Mouse (Mus musculus) heart, postnatal 4 days (tissue): Measurements from ENCODE around the gene Tfg. TPM values are rescaled to one million over a fixed set of nuclear protein-coding genes. Genes with fewer than 3 reads are reported as not detected.

ENCODE experiments used
- DNase-seq: peaks from one replicate; pipeline ENCODE4 v3.0.0; 2021
- total RNA-seq, 2 experiments: library from RNA; stranded (reverse); gene quantifications; 2 replicates each; pipeline ENCODE4 v1.2.3; 2021

The Tfg gene
- 10 to 100 TPM; 70.4 to 73.3 TPM for total RNA-seq

DNA sequence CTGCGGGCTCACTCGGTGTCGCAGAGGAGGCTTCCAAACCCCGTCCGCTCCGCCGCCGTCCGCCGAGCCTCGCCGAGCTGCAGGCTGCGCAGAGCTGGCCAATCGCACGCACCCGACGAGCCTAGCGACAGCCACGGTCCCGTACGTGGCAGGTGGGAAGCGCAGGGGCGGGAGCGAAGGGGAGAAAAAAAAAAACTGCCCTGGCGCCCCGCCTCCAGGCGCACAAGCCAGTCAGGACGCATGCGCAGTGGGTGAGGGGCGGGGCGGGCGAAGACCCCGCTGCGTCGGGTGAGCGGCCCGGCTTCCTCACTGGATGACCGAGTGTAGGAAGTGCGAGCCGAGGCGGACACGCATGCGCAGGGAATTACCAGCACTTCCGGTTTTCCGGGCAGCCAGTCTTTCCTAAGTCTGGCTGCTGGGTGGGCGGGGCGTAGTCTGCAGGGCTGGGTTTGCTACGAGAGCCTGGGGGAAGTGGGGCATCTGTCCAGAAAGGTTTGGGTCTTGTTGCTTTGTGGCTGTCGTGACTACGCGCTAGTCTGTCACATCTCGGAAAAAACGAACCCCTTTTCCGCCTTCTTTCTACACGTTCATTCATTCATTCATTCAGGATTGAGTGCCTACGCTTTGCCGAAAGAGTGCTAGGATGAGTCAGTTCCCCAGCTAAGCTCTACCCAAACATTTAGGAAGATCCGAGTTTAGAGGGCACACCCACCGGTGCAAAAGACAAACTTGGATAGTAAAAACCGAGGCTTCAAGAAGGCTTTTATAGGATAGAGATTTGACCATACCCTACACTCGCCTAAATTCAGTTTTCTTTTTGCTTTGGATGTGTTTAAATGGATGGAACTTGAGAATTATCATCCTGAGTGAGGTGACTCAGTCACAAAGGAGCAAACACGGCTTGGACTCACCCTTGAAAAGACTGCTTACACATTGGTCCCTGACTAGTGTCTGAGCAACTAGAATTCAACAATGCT is at the start of gene Tfg:
Gene Tfg (minus strand): TSS at position 227 of the 977 bp plus-strand sequence.
- peak; percentile 100 for DNase-seq

DNA sequence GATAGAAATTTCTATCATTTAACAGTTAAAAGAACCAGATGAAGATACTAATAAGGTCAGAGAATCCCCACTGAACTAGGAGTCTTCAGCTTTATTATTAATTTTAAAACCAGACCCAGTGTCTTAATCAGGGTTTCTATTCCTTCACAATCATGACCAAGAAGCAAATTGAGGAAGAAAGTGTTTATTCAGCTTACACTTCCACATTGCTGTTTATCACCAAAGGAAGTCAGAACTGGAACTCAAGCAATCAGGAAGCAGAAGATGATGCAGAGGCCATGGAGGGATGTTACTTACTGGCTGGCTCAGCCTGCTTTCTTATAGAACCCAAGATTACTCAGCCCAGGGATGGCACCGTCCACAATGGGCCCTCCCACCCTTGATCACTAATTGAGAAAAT is 11.8 kb upstream of the Tfg start:
- DNase-seq, result no peak

DNA sequence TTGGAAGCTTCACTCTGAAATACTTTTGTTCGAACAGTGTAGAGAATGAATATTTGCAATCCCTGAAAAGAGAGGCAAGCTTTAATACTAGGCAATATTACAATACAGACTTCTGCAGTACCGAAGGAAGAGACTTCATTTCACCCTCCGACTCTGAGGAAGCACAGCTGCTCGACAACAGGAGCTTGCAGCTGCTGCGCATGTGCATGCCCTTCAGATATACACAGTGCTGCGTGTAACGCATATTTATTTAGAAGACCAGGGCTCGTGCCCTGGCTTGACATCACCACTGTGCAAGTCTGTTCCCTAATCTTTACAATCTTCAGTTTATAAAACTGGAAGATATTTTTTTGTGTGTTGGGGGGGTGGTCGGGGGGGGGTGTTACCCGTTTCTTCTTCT is 7.7 kb upstream of the Tfg start:
- no peak for DNase-seq

DNA sequence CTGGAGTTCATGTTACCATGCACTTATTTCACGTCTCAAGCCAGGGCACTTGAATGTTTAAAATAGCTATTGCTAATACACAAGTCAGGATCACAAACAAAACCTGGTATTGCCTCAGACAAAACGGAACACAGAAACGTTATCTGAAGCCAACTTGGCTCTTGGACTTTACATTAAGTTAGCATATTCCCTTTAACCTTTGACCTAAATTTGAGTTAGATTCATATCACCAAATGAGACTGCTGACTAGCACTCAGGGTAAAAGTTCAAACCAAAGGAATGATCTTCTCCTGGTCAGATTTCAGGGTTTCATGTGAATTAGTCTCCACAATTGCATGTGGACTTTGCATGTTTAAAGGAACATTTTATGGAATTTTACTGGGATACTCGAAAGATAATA is 5.1 kb upstream of the Tfg start:
- DNase-seq, result no peak

DNA sequence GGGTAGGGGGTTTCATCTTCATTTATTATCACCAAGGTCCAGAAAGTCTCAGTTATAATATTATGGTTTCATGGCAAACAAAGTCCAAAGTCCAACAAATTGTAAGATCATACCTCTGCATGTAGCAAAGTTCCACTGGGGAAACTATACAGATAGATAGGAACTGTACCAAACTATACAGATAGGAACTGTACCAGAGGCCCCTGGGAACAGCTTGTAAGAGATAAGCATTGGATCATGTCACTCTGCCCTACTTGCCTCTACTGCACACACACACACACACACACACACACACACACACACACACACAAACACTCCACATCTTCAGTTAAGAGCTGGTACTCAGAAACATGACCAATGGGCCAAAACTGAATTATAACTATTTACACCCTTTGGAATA is 1.8 kb upstream of the Tfg start:
- no peak for DNase-seq

DNA sequence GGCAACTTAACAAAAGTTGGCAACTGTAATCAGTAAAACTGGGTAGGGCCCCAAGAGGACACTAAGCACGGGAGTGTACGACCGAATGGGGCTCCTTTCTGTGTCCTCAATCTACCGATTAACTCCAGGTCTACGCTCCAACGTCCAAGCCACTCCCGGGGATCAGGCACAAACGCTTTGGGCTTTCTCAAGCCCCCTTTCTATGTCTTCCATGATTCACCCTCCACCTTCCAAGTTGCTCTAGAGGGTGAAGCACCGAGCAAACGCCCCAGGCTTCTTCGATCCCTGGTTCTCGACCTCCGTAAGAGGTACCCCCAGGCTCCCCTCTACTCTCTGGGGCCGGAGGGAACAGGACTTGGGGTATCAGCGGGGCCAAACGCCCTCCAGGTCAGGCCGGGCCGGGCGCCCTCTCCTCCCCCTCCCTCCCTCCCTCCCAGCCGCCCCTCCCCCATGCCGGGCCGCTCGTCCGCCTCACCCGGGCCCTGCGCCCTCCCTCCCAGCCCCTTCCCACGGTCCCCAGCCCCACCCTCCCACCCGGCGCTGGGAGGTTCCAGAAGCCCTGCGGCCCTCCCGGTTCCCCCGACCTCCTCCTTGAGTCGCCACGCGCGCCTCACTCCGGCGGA is 582 bp downstream of the Tfg start:
- DNase-seq, result no peak

DNA sequence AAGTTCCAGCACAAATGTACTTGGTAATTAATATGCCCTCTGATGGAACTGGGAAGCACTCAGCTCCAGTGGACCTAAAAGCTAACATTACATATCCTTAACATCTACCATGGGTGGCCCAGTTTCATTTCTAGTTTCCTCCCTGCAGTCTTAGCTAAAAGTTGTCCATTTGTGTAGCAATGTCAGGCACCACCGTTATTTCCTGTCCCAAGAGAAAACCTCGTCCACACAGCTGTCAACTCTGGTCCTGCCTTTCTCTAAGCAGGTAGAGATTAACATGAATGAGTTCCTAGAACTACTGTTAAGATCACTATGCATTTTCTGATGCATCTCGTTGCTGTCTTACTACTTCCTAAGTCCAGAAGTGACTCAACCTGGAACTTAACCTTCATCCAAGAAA is 1.6 kb downstream of the Tfg start:
- DNase-seq, result no peak

DNA sequence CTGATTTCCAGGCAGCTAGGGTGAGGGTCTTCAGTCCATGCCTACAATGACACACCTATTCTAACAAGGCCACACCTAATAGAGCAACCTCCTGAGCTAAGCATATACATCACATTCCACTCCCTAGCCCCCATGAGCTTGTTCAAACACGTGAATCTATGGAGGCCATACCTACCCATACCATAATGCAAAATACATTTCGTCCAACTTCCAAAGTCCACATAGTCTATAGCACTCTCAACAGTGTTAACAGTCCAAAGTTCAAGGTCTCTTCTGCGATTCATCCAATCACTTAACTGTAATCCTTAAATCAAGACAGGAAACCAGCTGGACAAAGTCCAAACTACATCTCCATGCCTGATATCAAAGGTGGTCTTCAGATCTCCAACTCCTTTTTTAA is 7.2 kb downstream of the Tfg start:
- no peak for DNase-seq

DNA sequence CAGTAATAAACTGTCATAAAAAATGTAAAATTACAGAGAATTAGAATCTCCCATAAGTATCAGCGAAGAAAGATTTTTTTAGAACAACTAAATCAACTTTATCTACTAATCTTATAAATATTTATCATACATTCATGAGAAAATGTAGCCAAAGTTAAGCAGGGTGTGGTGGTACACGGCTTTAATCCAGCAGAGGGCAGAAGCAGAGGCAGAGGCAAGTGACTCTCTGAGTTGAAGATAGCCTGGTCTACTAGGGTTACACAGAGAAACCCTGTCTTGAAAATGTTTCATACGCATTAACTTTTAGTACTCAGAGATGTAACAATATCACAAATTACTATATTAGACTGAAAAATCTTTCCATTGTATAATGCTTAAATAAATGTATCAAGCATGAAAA is 11.5 kb downstream of the Tfg start:
- no peak for DNase-seq

DNA sequence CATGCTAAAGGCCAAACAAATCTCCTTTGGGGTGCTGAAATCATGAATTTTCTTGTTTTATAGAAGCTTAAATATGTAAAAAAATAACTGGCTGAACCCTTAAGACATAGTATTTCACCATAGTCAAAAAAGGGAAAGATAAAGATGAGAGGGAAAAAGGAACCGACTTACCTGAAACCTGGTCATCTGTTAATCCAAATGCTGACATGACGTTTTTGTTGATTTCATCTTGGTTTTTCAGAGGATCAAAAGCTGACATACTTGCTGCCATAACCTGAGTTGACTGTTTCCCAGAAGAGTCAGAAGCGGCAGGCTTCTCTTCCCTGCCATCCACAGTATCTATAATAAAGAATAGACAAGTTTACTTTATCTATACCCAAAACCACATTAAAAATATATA is 16.4 kb downstream of the Tfg start:
- DNase-seq, result no peak

DNA sequence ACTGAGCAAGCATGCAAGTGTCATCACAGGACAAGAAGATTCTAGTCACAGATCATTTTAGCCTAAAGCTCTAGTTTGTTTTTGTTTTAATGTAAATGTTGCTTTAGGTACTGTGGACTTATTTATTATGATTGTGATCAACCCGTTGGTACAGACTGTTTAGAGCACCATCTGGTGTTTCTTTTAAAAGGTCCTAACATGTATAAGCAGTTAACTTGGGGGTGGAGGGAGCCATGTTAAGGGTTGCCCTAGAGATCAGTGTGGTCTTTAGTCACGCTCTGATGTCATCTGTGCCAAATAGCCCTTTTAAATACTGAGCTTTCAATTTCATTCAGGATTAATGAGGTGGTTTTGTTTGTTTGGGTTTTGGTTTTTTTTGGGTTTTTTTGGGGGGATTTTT is 20.8 kb downstream of the Tfg start:
- no peak for DNase-seq

DNA sequence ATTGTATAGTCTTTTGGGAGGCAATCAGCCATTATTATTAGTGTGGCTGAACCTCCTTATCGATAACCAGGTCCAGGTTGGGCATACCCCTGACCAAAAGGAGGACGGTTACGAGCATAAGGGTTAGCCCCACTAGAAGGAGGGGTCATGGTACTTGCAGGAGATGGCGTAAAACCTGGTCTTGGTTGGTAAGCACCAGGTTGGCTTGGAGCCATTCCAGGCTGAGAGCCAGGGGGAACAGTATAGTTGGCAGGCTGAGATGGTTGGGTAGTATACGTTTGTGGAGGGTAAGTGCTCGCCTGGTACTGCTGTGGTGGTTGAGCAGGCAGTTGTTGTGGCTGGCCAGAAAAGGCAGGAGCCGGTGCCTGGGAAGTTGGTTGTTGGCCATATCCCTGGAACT is 26.5 kb downstream of the Tfg start:
- DNase-seq, result no peak

DNA sequence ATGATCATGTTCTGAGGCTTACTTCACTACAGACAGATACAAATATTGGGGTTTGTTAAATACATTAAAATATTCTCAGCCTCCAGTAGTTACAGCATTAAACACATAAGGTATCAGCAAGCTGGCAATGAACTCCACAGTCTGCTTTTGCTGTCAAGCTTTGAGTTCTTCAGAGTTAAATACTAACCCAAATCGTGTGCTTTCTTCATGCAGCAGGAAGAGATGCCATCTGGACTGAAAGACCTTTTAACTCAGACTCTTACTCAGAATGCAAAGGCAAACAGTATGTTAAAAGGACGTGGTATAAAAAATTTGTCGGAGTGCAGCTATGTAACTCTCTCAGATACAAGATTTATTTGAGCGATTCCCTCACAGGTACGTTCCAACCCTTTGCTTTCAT is 30.5 kb downstream of the Tfg start:
- no peak for DNase-seq

DNA sequence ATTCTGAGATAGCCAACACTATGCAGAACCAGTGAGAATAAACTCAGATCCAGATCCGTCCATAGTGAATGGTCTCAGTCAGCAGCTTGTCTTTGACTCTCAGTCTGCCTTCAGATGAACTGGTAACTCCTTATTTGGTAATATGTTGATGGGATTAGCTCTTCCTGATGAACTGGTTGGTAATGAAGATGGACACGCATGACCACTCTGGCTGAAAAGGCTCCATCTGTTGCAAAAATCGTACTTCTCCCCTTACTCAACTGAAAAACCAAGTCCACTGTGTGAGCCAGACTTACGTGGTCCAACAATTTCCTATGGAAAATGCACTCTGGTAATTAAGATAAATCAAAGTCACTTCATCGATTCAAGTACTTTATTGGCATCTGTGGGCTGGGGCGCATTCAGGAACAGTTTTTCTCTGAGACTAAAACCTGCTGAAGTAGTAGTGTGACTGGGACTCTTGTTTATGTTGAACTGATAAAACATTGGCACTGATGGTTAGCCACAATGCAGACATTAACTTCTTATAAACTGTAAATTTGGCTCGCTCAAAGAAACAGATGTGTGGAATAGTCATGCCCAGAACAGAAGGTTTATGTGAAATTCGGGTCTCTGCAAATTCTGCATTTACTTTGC is 36.1 kb downstream of the Tfg start:
- no peak for DNase-seq

DNA sequence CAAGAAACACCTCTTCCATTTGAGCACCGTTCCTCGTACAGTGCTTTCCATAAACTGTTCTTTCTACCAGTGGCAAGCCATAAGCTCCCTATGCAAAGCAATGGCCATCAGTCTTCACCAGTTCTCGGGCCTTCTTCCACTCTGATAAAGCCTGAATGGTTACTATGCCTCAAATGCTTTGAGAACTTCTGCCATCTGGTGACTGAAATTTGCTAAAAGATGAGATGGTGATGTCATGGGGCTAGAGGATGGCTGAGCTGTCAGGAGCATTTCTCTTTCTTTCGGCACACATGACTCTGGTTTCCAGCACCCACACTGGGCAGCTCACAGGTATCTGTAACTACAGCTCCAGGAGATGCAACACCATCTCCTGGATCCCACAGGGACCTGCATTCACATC is 40.1 kb downstream of the Tfg start:
- DNase-seq, result peak; percentile 14

DNA sequence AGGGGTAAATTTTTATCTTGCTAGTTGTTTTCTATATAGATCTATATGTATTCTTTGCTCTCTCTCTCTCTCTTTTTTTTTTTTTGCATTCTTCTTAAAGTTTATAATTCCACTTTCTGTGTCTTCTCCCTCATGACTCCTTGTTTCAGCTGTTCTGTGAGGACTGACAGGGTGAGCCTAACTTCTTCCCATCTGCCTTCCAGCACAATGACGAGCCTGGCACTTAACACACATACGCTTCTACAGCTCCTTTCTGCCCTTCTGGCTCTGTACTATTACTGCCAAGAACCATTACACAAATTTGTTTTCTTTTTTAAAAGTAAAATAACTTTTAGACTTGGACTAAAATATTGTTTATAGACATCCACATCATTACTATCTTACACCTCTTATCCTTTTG is 43.8 kb downstream of the Tfg start:
- DNase-seq, result no peak

DNA sequence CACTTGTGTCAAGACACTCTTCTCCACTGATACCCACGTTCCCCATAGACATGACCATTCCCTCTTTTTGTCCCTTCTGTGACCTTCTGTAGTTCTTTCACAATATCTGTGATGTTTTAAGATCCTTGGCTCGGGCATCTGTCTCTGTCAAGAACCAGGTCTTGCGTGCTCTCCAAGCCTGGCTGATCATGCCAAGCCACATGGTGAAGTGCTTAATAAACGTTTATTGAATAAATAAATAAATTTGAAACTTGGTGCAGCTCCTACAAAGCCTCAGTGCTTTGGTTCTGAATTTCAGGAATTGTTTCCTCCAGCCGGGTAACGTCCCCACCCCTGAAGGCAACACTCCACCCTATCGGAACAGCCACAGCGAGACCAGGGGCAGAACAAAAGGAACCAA is 46.3 kb downstream of the Tfg start:
- DNase-seq, result no peak

DNA sequence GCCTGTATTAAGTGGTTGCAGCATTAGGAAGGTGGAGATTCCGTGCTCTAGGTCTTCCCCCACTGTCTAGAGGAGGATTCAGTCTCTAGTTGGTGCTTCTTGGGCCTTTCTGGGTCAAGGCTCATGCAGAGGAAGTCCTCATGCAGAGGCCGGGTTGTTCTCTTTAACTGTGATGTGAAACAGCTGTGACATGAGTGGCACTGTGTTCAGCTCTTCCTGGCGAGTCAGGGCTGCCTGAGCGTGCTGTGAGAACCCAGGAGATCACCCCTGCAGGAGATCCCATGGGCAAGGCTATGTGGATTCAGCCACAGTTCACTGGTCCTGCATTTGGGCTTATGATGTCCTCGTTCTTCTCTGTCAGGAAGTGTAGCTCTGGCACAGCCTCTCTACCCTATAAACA is 47.7 kb downstream of the Tfg start:
- DNase-seq, result no peak

DNA sequence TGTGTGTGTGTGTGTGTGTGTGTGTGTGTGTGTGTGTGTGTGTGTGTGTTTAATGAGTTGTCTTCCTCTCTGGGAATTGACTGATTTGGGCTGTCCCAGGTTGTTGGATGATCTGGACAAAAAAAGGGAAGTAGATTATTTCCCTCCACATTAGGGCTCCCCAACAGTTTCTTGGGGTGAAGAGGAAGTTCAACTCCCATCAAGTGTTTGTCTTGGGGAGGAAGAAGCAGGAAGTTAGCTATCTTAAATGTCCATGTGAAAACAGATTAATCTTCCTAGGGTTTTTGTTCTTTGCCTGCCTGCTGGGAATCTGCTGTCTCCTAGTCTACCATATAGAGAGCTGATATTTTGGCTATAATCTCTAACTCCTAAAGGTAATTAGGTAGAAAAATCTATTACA is 58.4 kb downstream of the Tfg start:
- DNase-seq, result no peak

DNA sequence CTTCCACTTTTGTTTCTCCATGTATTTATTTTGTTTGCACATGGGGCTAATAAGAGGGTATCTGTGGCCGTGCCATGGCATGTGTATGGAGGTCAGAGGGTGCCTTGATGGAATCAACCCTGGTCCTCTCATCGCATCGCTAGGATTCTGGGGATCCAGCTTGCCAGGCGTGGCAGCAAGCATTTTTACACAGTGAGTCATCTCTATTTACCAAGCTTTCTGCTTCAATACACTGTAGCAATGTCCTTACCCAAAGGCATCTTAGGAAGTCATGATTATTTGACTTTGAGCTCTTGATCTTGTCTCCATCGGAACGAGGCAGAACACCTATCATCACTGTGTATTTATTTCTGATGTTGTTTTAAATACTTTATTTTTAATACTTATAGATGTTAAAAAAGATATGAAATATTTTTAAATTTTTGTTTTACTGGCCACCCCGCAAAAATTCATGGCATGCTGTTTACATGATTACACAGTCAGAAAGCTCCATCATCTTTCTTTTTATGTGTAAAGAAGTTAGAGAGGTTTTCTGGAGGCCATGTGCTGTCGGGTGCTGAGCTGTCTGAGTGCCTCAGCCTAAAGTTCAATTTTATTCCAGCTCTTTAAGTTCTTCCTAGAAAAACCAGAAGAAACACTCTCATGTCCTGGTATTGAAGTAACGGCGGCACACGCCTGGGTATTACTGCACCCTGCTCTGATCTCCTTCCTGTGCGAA is 61.9 kb downstream of the Tfg start:
- no peak for DNase-seq

DNA sequence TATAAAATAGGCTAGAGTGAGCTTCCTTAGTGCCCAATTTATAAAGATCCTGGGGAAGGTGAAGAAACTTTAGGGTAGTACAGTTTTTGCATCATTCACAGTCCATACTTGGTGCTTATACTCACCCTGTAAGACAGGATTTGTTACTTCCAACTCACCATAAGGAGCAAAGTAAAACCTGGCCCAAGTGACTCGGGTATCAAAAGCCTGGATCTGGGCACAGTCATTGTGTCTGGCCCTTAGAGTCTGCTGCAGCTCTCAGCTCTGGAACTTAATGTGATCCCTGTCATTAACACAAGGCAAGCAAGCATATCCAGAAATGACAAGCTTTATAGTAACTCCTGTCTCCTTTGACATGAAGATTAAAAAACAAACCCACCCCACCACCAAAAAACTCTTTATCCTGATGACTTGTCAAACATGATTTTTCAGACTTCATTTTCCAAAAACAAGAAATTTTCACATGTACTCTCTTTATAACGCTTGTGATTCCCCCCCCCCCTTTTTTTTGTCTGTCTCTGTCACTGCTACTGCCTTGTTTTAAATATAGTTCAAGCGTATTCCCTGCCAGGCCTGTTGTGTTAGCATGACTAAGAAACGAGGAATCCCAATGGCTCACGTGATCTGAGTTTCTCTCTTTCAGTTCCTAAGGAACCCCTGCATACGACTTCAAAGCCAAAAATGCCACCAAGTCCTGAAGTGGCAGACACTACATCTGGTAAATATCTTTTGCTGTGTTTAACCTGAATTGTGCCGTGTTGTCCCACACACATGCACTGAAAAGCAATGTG is 70.7 kb downstream of the Tfg start:
- peak; percentile 19 for DNase-seq

DNA sequence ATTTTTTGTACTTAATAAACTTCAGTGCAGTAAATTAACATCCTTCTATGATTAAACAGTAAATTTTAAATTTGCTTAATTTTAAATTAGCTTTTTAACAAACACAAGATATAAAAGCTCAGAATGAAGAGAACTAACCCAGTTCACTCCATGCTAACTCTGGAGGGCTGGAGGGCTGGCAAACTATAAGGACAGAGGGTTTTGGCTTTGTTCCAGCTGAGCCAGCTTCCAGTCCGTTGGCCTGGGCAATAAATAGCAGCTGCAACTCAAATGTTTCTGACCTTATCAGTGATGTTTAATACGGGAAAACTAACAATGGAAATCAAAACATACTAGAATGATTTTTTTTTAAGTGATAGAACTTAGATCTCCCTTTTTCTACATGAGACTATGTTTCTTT is 72.0 kb downstream of the Tfg start:
- DNase-seq, result peak; percentile 52
